Mouse (Mus musculus) cerebellum, adult 2 months (tissue): ENCODE measurements around the gene Apoa5. TPM values are rescaled to one million over a fixed set of nuclear protein-coding genes. Genes with fewer than 3 reads are reported as not detected.
A peak's percentile ranks its signal among the peaks of the same experiment; 100 is the strongest.
"Not testable (repeated sequence)": the region's sequence is repeated elsewhere in the genome, so short reads cannot be mapped to it uniquely, and the experiment has no call there.

Source experiments
- DNase-seq, 2 experiments: peaks; one replicate each; pipeline ENCODE4 v3.0.0; 2021
- H3K27ac ChIP-seq: fragments of 200-500 bp; 2 replicates; pipeline ENCODE4 v1.5.1; 2012; ENCODE audit warnings: low read length, control low read depth, inconsistent platforms; ENCODE audit not compliant: insufficient read depth
- H3K27me3 ChIP-seq: fragments of 200-500 bp; 2 replicates; pipeline ENCODE4 v1.6.1; 2012; ENCODE audit warnings: inconsistent platforms, mild to moderate bottlenecking, low read length, moderate library complexity; ENCODE audit not compliant: control insufficient read depth, insufficient read depth
- H3K4me1 ChIP-seq: fragments of 200-500 bp; 2 replicates; pipeline ENCODE4 v1.6.1; 2011; ENCODE audit warnings: low read length; ENCODE audit not compliant: control insufficient read depth, insufficient read depth
- H3K4me3 ChIP-seq: fragments of 200-500 bp; replicated peaks from 2 replicates; pipeline ENCODE3; 2011; ENCODE audit warnings: mild to moderate bottlenecking, low read depth, low read length, control low read depth; ENCODE audit not compliant: insufficient read depth
- CTCF ChIP-seq: fragments of 200-500 bp; IDR thresholded peaks from 2 replicates; pipeline ENCODE4 v1.5.1; 2011; ENCODE audit warnings: low read depth, mild to moderate bottlenecking, control low read depth, low read length, moderate library complexity, borderline replicate concordance; ENCODE audit not compliant: insufficient read depth
- POLR2A ChIP-seq: fragments of 200-500 bp; IDR thresholded peaks from 2 replicates; pipeline ENCODE4 v1.6.1; 2011; ENCODE audit warnings: low read length, control low read depth, borderline replicate concordance; ENCODE audit not compliant: insufficient read depth
- WGBS: fragments of 180-500 bp; shearing (Covaris S2); methylation state at CpG from one replicate; pipeline ENCODE4 v1.1.7; 2018; 5-methylcytosine and 5-hydroxymethylcytosine counted together
- polyA plus RNA-seq: library from polyadenylated mRNA; depleted of rRNA; stranded (reverse); fragments of >200 nt; gene quantifications from 2 replicates; pipeline ENCODE4 v1.2.3, GENCODE M21; 2012; rRNA removed

Gene Apoa5
- polyA plus RNA-seq, 1 experiment: not detected

DNA sequence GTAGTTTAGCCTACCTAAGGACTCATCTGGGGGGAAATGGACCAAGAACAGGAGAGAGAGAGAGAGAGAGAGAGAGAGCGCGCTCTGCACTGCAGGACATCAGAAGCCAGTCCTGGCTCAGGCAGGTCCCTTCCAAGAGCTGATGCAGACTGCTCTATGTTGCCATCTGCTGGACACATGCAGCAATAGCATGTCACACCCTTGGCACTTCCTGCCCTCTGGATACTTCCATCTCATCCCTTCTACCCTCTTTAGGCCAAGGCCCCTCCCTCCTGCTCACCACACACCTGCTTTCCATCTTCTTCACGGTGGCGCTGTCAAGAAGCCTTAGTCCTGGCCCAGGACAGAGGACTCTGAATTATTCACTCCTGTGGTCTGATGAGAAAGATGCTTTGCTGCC lies 46.1 kb downstream of the Apoa5 start:
- Histone ChIP-seq H3K4me3 (no peak overlapping the region), H3K27me3 (no peaks in the 10 kb centered on the region), H3K27ac (no peak overlapping the region), H3K4me1 (peaks cover 3% of the 10 kb centered on the region; the same call in 1 of the 2 replicates)
- no peak for TF ChIP-seq POLR2A
- TF ChIP-seq CTCF: peak; percentile 99
- DNase-seq: peak; percentile 79 to 85
- 5% methylated on average over 4 of the region's 4 CpGs for WGBS

DNA sequence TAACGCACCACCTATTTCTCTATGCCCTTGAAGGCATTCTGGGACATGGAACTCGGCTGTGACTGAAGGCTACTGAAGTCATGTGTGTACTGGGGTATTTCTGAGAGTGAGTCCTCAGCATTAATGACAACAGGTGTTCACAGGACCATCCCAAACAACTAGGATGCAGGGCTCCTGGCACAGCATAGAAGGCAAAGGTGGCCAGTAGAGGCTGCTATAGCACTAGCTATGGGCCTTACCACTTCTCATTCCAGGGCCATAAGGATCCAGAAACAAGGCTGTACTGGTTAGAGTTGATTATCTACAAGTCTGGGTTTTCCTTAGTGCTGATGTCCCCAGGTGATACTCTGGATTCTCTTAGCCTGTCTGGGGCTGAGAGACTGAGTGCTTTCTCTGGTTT lies 46.5 kb downstream of the Apoa5 start:
- H3K27me3 ChIP-seq: no peaks in the 10 kb centered on the region
- no peak for DNase-seq
- 47% methylated on average over 2 of the region's 2 CpGs for WGBS
- H3K4me1 ChIP-seq: peaks cover 3% of the 10 kb centered on the region; the same call in 1 of the 2 replicates
- TF ChIP-seq POLR2A: no peak
- no peak for TF ChIP-seq CTCF
- H3K27ac ChIP-seq: no peak overlapping the region
- H3K4me3 ChIP-seq: no peak overlapping the region

DNA sequence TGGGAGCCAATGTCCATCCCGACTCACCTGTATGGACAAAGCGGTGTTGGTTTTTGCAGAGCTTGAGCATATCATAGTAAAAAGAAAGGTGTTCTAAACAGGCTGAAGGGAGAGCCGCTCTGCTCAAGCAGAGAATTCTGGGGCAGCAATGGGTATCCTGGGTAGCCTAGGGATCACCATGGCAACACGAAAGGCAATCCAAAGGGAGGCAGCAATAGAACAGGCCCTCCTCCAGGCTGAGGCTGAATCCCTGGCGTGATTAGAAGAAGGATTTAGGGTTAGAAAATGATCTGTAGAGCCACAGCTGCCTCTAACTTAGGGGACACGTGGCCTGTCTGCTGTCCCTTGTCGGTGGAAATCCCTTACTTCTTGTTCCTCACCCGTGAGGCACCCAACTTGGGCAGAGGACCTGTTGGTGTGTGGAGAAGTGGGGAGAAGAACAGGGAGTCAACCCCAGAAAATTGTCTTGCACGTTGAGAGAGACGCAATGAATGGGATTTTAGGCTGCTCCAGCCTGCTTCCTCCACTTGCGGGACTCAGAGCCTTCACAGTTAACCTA lies 47.5 kb downstream of the Apoa5 start:
- Histone ChIP-seq H3K4me3 (no peak overlapping the region), H3K27me3 (no peaks in the 10 kb centered on the region), H3K4me1 (peaks cover 3% of the 10 kb centered on the region; the same call in 1 of the 2 replicates), H3K27ac (no peak overlapping the region)
- no peak for TF ChIP-seq POLR2A
- no peak for TF ChIP-seq CTCF
- no peak for DNase-seq
- WGBS: 67% methylated on average over 11 of the region's 11 CpGs

DNA sequence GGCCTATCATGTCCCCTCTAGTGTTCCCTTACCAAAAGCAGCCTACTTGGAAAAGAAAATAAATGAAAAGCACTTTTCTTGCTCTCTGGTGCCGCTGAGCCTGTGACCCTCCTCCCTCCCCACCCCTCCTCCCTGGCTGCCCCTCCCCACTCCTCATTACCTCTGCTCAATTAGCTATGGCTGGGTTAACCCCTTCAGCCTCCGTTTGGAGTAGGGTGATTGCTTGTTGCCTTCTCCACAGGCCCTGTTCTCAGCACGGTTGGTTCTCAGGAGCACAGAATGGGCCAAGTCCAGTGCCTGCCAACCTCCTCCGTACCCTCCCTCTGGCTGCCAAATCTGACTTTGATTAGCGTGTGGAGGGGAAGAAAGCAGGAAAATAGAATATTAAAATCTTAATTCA lies 48.0 kb downstream of the Apoa5 start:
- no peak for DNase-seq
- WGBS: 21% methylated on average over 5 of the region's 5 CpGs
- Histone ChIP-seq H3K27ac (no peak overlapping the region), H3K27me3 (no peaks in the 10 kb centered on the region), H3K4me3 (no peak overlapping the region), H3K4me1 (peaks cover 3% of the 10 kb centered on the region; the same call in 1 of the 2 replicates)
- no peak for TF ChIP-seq CTCF
- no peak for TF ChIP-seq POLR2A

DNA sequence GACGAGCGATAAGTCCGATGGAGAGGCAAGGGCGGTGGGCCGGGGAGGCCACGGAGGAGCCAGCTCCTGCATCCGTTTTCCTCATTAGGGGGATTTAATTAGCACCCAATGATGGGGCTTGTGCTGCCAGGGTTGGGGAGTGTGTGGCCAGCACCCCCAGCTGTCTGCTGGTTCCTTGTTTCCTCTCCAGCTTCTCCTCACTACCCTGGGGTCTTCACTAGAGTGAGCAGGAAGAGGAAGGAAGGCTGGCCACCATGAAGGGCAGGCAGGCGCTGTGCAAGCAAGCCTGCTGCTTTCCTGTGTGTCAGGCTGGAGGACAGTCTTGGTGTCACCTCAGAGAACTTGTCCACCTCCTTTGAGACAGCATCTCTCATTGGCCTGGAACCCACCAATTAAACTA lies 48.5 kb downstream of the Apoa5 start:
- H3K27me3 ChIP-seq: no peaks in the 10 kb centered on the region
- H3K27ac ChIP-seq: no peak overlapping the region
- no peak overlapping the region for H3K4me3 ChIP-seq
- 51% methylated on average over 8 of the region's 8 CpGs for WGBS
- TF ChIP-seq CTCF (no peak), POLR2A (no peak)
- H3K4me1 ChIP-seq: peaks cover 3% of the 10 kb centered on the region; the same call in 1 of the 2 replicates
- DNase-seq: no peak

DNA sequence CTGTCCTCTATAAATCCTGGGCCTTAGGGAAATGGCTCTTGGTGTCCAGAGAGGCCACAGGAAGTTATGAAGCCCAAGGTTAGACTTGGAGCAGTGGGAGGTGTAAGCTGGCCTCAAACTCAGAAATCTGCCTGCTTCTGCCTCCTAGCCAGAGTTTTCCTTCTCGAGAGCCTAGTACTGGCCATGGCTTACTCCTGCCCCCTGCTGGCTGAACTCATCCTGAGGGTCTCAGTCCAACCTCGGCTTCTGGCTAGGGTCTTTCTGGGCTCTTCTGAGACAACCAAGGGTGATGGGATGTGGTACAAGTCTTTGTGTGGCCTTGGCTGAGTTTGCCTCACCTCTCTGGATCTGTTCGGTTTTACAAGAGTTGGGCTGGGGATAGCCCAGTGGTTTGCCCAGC lies 49.5 kb downstream of the Apoa5 start:
- DNase-seq: no peak

DNA sequence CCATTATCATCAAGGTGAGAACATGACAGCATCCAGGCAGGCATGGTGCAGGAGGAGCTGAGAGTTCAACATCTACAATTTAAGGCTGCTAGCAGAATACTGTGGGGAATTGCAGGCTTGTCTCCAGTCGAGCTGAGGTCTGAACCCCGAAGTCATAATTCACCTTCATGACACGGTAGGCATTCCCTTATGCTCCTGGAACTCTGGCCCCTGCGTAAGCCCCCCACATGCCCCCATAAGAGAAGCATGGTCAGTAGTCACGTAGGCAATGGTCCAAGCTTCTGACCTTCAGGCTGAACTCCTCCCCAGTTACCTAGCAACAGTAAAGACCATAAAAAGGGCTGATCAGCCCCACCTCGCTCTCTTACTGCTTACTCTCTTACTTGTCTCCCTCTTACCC lies 51.5 kb downstream of the Apoa5 start, which contains the start of gene 4931429L15Rik:
Gene 4931429L15Rik (minus strand): TSS at position 101 of the 400 bp plus-strand sequence.
- H3K27ac ChIP-seq, H3K27me3 ChIP-seq, H3K4me3 ChIP-seq, DNase-seq, H3K4me1 ChIP-seq: not testable (repeated sequence)
- 87% methylated on average over 6 of the region's 6 CpGs for WGBS

More for the DNA sequence above, 49.5 kb downstream of the Apoa5 start:
- peaks cover 3% of the 10 kb centered on the region; the same call in 1 of the 2 replicates for H3K4me1 ChIP-seq
- no peak overlapping the region for H3K4me3 ChIP-seq
- TF ChIP-seq POLR2A (no peak), CTCF (no peak)
- no peak overlapping the region for H3K27ac ChIP-seq
- no peaks in the 10 kb centered on the region for H3K27me3 ChIP-seq
- 93% methylated on average over 3 of the region's 3 CpGs for WGBS

DNA sequence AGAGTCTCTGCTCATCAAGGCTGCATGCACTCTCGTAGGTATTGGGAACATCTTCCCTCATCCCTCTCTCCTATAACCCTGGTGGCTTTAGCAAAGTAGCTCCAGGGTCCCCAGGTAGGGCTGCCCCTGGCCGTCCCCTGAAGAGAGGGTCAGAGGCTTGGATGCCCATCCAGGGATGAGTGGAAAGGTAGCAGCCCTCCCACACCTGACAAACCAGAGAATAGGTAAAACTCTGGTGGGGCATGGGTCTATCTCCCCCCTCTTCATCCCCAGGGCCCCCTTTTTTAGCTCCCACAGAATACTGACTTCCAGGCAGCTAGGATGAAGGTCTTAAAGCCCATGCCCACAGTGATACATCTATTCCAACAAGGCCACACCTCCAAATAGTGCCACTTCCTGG lies 52.0 kb downstream of the Apoa5 start:
- Histone ChIP-seq H3K4me1 (peaks cover 3% of the 10 kb centered on the region; the same call in 1 of the 2 replicates), H3K27me3 (no peaks in the 10 kb centered on the region), H3K4me3 (no peak overlapping the region), H3K27ac (no peak overlapping the region)
- TF ChIP-seq POLR2A (no peak), CTCF (no peak)
- peak in 1 of 2 experiments; percentile 2 for DNase-seq
- 98% methylated on average over 2 of the region's 2 CpGs for WGBS

Other genes with a start within 250 kb of the Apoa5 start
- 2.7 and 3.0 TPM in 2 replicates for gene Apoa1, start 40.1 kb upstream of the Apoa5 start, polyA plus RNA-seq
- gene Apoc3, start 33.0 kb upstream of the Apoa5 start, polyA plus RNA-seq: 0.57 and 0.88 TPM in 2 replicates
- 0.16 and 0.28 TPM in 2 replicates for gene Apoa4, start 27.9 kb upstream of the Apoa5 start, polyA plus RNA-seq
- gene Zpr1, start 4.4 kb downstream of the Apoa5 start, polyA plus RNA-seq: 37.9 and 40.3 TPM in 2 replicates
- gene Bud13, start 14.4 kb downstream of the Apoa5 start, polyA plus RNA-seq: 11.9 and 12.8 TPM in 2 replicates
- gene 4931429L15Rik, start 51.4 kb downstream of the Apoa5 start, polyA plus RNA-seq: not detected in 2 replicates